Mouse (Mus musculus) embryonic fibroblast, embryonic 13.5 days (primary cell): ENCODE results near the gene Rorb.

Experiments used
- CTCF ChIP-seq: IDR thresholded peaks from 2 replicates; pipeline ENCODE4 v1.5.1; 2011; ENCODE audit warnings: mild to moderate bottlenecking, control low read depth, low read length, moderate library complexity, borderline replicate concordance; ENCODE audit not compliant: insufficient read depth
- POLR2A ChIP-seq: IDR thresholded peaks from 2 replicates; pipeline ENCODE4 v1.6.1; 2011; ENCODE audit warnings: low read depth, mild to moderate bottlenecking, control low read depth, low read length, moderate library complexity

- TF ChIP-seq CTCF (no peak), POLR2A (no peak)
Observed at GRCm38 (mm10) chr19:19112180-19112579, 1.2 kb upstream of the Rorb start.
